Mouse (Mus musculus): ENCODE data around the gene Cdc6. TPM values are rescaled to one million over a fixed set of nuclear protein-coding genes. Genes with fewer than 3 reads are reported as not detected.

Gene Cdc6
- total and polyA plus RNA-seq, 3 experiments = 4.1 to 63.4 (median 60.7) TPM

DNA sequence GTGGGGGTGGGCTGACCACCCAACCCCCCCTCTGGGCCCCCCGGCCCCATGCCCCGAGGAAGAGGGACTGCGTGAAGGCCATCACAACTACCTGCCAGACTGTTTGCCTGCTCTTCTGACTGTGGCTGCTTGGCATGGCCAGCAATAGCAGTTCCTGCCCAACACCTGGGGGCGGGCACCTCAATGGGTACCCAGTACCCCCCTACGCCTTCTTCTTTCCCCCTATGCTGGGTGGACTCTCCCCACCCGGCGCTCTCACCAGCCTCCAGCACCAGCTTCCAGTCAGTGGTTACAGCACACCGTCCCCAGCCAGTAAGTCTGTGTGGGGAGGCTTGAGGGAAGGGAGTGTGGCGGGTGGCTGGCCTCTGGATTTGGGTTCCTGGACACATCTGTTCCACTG, 42.9 kb downstream of the Cdc6 start:
- ATAC-seq (ENCODE audit: extremely low read depth, insufficient number of reproducible peaks, low FRiP score, poor library complexity, severe bottlenecking) = no peak
- H3K4me3 ChIP-seq (ENCODE audit: low read depth, low read length) = peak overlapping the region; percentile 66; the same call in 1 of the 2 replicates
- no peaks in the 10 kb centered on the region for H3K27me3 ChIP-seq (ENCODE audit: insufficient read depth, low read length)

GRCm38 (mm10) chr11:98951026-98951906, 43.7 kb downstream of the Cdc6 start:
- Histone ChIP-seq H3K36me3 (replicated peaks) (peaks cover 57% of the 10 kb centered on the region), H3K27me3 (ENCODE audit: insufficient read depth, low read length) (no peaks in the 10 kb centered on the region), H3K9me3 (replicated peaks) (no peaks in the 10 kb centered on the region), H3K4me3 (ENCODE audit: low read depth, low read length) (peak overlapping the region; percentile 14; the same call in 1 of the 2 replicates), H3K4me1 (ENCODE audit: insufficient read depth, low read depth, low read length) (peaks cover 96% of the 10 kb centered on the region)
- TF ChIP-seq GATA1 (IDR thresholded peaks at IDR 0.05; ENCODE audit: borderline replicate concordance, low read length) = no peak
- no peak for TF ChIP-seq POLR2AphosphoS5 (IDR thresholded peaks at IDR 0.05; ENCODE audit: insufficient replicate concordance, low read depth, low read length)
- no peak for TF ChIP-seq CTCF (IDR thresholded peaks at IDR 0.05; ENCODE audit: low read depth, low read length)
- no peak for TF ChIP-seq GATA2 (IDR thresholded peaks at IDR 0.05; ENCODE audit: borderline replicate concordance, low read depth, low read length)
- no peak for TF ChIP-seq TAL1 (conservative IDR thresholded peaks at IDR 0.05; ENCODE audit: low read depth, low read length)
- DNase-seq (ENCODE audit: low spot score) (no peak), ATAC-seq (ENCODE audit: extremely low read depth, insufficient number of reproducible peaks, low FRiP score, poor library complexity, severe bottlenecking) (no peak)

More for the DNA sequence above, 42.9 kb downstream of the Cdc6 start:
- H3K9me3 ChIP-seq (replicated peaks) = no peaks in the 10 kb centered on the region
- peaks cover 97% of the 10 kb centered on the region for H3K4me1 ChIP-seq (ENCODE audit: insufficient read depth, low read depth, low read length)
- DNase-seq (ENCODE audit: low spot score) = no peak
- no peak for TF ChIP-seq TAL1 (conservative IDR thresholded peaks at IDR 0.05; ENCODE audit: low read depth, low read length)
- no peak for TF ChIP-seq GATA2 (IDR thresholded peaks at IDR 0.05; ENCODE audit: borderline replicate concordance, low read depth, low read length)
- TF ChIP-seq CTCF (IDR thresholded peaks at IDR 0.05; ENCODE audit: low read depth, low read length) = no peak
- TF ChIP-seq GATA1 (IDR thresholded peaks at IDR 0.05; ENCODE audit: borderline replicate concordance, low read length) = no peak
- no peak for TF ChIP-seq POLR2AphosphoS5 (IDR thresholded peaks at IDR 0.05; ENCODE audit: insufficient replicate concordance, low read depth, low read length)
- peaks cover 62% of the 10 kb centered on the region for H3K36me3 ChIP-seq (replicated peaks)

DNA sequence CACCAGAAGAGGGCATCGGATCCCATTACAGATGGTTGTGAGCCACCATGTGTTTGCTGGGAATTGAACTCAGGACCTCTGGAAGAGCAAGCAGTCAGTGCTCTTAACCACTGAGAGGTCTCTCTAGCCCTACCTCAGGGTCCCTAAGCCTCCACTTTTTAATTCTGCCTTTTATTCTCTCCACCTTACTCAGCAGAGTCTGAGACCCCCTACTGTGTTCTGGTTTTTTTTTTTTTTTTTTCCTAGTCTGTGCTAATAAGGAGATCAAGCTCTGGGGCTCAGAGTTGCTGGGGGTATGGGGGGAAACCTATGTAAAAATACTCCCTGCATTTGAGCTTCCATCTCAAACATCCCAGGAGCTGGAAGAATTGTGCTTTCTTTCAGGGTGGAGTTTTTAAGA, 44.5 kb downstream of the Cdc6 start:
- ATAC-seq (ENCODE audit: extremely low read depth, insufficient number of reproducible peaks, low FRiP score, poor library complexity, severe bottlenecking) = no peak
- H3K4me3 ChIP-seq (ENCODE audit: low read depth, low read length) = no peak overlapping the region
- H3K27me3 ChIP-seq (ENCODE audit: insufficient read depth, low read length) = no peaks in the 10 kb centered on the region
- no peaks in the 10 kb centered on the region for H3K9me3 ChIP-seq (replicated peaks)
- H3K4me1 ChIP-seq (ENCODE audit: insufficient read depth, low read depth, low read length) = peaks cover 99% of the 10 kb centered on the region
- H3K36me3 ChIP-seq (replicated peaks) = peaks cover 63% of the 10 kb centered on the region
- TF ChIP-seq CTCF (IDR thresholded peaks at IDR 0.05; ENCODE audit: low read depth, low read length) (no peak), GATA1 (IDR thresholded peaks at IDR 0.05; ENCODE audit: borderline replicate concordance, low read length) (no peak), POLR2AphosphoS5 (IDR thresholded peaks at IDR 0.05; ENCODE audit: insufficient replicate concordance, low read depth, low read length) (no peak), TAL1 (conservative IDR thresholded peaks at IDR 0.05; ENCODE audit: low read depth, low read length) (no peak), GATA2 (IDR thresholded peaks at IDR 0.05; ENCODE audit: borderline replicate concordance, low read depth, low read length) (no peak)
- DNase-seq (ENCODE audit: low spot score) = no peak

- H3K27me3 ChIP-seq (ENCODE audit: insufficient read depth, low read length) = no peaks in the 10 kb centered on the region
- H3K9me3 ChIP-seq (replicated peaks) = no peaks in the 10 kb centered on the region
- DNase-seq (ENCODE audit: low spot score) = no peak
- H3K36me3 ChIP-seq (replicated peaks) = peaks cover 67% of the 10 kb centered on the region
- no peak overlapping the region for H3K4me3 ChIP-seq (ENCODE audit: low read depth, low read length)
- ATAC-seq (ENCODE audit: extremely low read depth, insufficient number of reproducible peaks, low FRiP score, poor library complexity, severe bottlenecking) = no peak
- peaks cover 98% of the 10 kb centered on the region for H3K4me1 ChIP-seq (ENCODE audit: insufficient read depth, low read depth, low read length)
- TF ChIP-seq GATA1 (IDR thresholded peaks at IDR 0.05; ENCODE audit: borderline replicate concordance, low read length) (no peak), CTCF (IDR thresholded peaks at IDR 0.05; ENCODE audit: low read depth, low read length) (no peak), GATA2 (IDR thresholded peaks at IDR 0.05; ENCODE audit: borderline replicate concordance, low read depth, low read length) (no peak), TAL1 (conservative IDR thresholded peaks at IDR 0.05; ENCODE audit: low read depth, low read length) (no peak), POLR2AphosphoS5 (IDR thresholded peaks at IDR 0.05; ENCODE audit: insufficient replicate concordance, low read depth, low read length) (no peak)
Measured at GRCm38 (mm10) chr11:98952736-98953135, 45.1 kb downstream of the Cdc6 start.

GRCm38 (mm10) chr11:98953361-98953760, 45.8 kb downstream of the Cdc6 start:
- no peak overlapping the region; the same call in 1 of the 2 replicates for H3K4me3 ChIP-seq (ENCODE audit: low read depth, low read length)
- H3K9me3 ChIP-seq (replicated peaks) = no peaks in the 10 kb centered on the region
- peaks cover 98% of the 10 kb centered on the region for H3K4me1 ChIP-seq (ENCODE audit: insufficient read depth, low read depth, low read length)
- H3K27me3 ChIP-seq (ENCODE audit: insufficient read depth, low read length) = no peaks in the 10 kb centered on the region
- ATAC-seq (ENCODE audit: extremely low read depth, insufficient number of reproducible peaks, low FRiP score, poor library complexity, severe bottlenecking) (no peak), DNase-seq (ENCODE audit: low spot score) (no peak)
- H3K36me3 ChIP-seq (replicated peaks) = peaks cover 72% of the 10 kb centered on the region
- no peak for TF ChIP-seq GATA2 (IDR thresholded peaks at IDR 0.05; ENCODE audit: borderline replicate concordance, low read depth, low read length)
- TF ChIP-seq GATA1 (IDR thresholded peaks at IDR 0.05; ENCODE audit: borderline replicate concordance, low read length) = no peak
- no peak for TF ChIP-seq TAL1 (conservative IDR thresholded peaks at IDR 0.05; ENCODE audit: low read depth, low read length)
- no peak for TF ChIP-seq CTCF (IDR thresholded peaks at IDR 0.05; ENCODE audit: low read depth, low read length)
- no peak for TF ChIP-seq POLR2AphosphoS5 (IDR thresholded peaks at IDR 0.05; ENCODE audit: insufficient replicate concordance, low read depth, low read length)

DNA sequence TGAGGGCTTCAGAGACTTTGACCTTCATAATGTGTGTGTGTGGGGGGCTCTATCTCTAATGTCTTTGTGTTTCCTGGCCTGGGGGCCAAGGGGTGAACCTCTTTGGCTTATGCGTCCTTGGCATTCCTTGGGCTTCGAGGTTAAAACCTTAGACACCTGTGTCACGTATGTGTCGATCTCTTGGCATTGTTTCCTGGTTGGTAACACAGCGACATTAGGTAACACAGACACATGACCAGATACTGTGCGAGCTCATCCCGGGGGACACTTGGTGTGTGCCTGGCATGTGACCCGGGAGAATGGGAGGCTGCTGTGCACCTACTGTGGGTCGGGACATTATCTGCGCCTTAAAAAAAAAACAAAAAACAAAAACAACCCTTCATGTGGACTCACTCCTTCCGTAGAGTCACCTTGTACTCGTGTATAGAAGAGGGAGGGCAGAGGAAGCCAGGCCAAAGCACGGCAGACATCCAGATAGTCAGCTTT, 46.3 kb downstream of the Cdc6 start:
- peak overlapping the region; percentile 59; the same call in 1 of the 2 replicates for H3K4me3 ChIP-seq (ENCODE audit: low read depth, low read length)
- H3K4me1 ChIP-seq (ENCODE audit: insufficient read depth, low read depth, low read length) = peaks cover 97% of the 10 kb centered on the region
- H3K9me3 ChIP-seq (replicated peaks) = no peaks in the 10 kb centered on the region
- peaks cover 73% of the 10 kb centered on the region for H3K36me3 ChIP-seq (replicated peaks)
- DNase-seq (ENCODE audit: low spot score) = no peak
- ATAC-seq (ENCODE audit: extremely low read depth, insufficient number of reproducible peaks, low FRiP score, poor library complexity, severe bottlenecking) = no peak
- TF ChIP-seq POLR2AphosphoS5 (IDR thresholded peaks at IDR 0.05; ENCODE audit: insufficient replicate concordance, low read depth, low read length) (no peak), GATA1 (IDR thresholded peaks at IDR 0.05; ENCODE audit: borderline replicate concordance, low read length) (no peak), GATA2 (IDR thresholded peaks at IDR 0.05; ENCODE audit: borderline replicate concordance, low read depth, low read length) (no peak), CTCF (IDR thresholded peaks at IDR 0.05; ENCODE audit: low read depth, low read length) (no peak), TAL1 (conservative IDR thresholded peaks at IDR 0.05; ENCODE audit: low read depth, low read length) (no peak)
- no peaks in the 10 kb centered on the region for H3K27me3 ChIP-seq (ENCODE audit: insufficient read depth, low read length)
